Mouse (Mus musculus) NIH3T3 (cell line): ENCODE data around the gene BC016579.

Source experiments
- DNase-seq: peaks from one replicate; pipeline ENCODE4 v3.0.0-alpha.2; 2012; ENCODE audit warnings: low read depth

Gene BC016579

GRCm38 (mm10) chr16:45653934-45654332 is at the start of gene BC016579:
BC016579 (minus strand) TSS chr16:45654068.
- no peak for DNase-seq

- DNase-seq = no peak
Measured at GRCm38 (mm10) chr16:45699301-45699700, 45.4 kb upstream of the BC016579 start.

DNA sequence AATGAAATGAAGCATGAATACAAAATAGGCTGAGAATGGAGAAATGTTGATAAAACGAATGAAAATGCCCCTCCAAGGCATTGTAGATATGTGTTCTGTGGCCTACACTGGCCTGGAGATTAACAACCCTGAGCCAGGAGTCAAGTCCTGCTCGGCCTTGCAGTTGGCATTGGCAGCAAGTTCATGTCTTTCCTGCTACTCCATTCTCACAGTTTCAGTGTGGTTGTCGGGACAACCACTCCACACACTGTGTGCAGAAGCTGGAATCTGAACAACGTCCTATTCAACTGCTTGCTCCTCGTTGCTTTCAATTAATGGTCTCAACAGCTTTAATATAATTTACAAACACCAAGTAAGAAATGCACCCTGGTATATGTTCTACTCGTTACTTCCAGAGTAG is 44.1 kb upstream of the BC016579 start:
- DNase-seq = no peak

DNA sequence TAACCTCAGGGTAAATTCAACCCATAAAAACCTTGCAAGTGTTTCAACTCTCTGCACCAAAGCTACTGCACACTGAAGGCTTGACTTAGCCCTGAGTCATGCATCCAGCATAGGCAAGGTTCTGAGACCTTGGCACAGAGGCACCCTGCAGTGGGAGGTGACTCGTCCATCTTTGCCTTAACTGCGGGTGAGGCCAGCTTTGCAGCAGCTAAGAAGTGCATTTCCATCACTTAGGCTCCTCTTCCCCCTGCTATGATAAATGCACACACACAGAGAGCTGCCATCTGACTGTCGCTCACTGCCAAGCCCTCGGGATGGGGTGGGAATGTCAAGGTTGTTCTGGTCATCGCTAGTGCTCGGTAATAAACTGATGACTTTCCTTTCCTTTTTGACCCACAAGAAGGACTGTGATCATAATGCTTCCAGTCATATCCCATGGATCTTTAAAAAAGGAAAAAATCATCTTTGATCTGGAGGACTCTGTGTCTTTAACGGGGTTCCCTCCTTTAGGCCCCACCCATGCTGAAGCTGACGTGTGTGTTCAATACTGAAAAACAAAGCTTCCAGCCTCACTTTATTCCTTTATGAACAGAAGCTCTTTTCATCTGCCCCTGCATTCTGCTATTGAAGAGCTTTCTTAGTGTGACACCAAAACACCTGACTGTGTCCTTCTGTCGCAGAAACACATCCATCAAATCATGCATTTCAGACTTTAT is 41.7 kb upstream of the BC016579 start:
- no peak for DNase-seq

DNA sequence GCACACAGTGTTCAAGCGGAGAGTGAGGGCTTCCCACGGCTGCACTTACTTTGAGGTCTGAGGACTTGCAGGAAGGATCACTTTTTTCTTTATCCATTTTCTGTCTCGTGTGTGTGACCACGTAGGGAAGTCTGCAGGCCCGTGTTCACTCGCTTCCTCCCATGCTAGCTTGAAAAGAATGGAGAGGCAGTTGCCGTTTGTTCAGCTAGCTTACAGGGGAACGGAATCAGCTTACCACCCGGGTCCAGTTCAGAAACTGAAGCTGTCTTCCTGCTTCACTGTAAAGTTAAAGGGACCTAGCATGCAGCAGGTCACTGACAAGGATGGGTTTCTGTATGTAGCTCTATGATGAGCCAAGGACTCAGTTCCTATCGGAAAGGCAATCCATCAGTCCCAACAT is 39.7 kb upstream of the BC016579 start, which contains the start of gene Tmprss7:
Gene Tmprss7, minus strand, starts transcription at position 101 of the 400 bp plus-strand sequence.
- DNase-seq = no peak

GRCm38 (mm10) chr16:45692851-45693250 is 39.0 kb upstream of the BC016579 start:
- DNase-seq = no peak

- no peak for DNase-seq
Measured at GRCm38 (mm10) chr16:45690178-45690577, 36.3 kb upstream of the BC016579 start.

GRCm38 (mm10) chr16:45686833-45687232 is 33.0 kb upstream of the BC016579 start:
- DNase-seq = no peak

DNA sequence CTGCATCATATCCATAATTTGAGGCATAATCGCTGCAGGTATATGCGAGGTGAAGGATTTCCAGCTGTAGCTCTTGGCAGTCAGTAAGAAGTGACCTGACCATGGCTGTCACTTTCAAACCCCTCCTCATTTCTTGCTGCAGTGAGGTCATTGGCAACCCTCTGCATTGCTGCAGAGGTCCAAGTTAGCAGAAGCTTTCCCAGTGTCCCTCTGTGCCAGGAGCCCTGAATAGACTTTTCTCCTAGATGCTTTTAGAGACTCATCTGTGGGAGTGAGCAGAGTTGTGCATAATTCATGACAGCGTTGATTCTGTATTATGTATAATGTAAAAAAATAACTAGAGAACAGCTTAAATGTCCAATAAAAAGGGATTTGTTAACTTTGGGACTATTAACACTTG is 31.4 kb upstream of the BC016579 start:
- DNase-seq = no peak

- DNase-seq = peak; percentile 73
Measured at GRCm38 (mm10) chr16:45684815-45685214, 30.9 kb upstream of the BC016579 start.

DNA sequence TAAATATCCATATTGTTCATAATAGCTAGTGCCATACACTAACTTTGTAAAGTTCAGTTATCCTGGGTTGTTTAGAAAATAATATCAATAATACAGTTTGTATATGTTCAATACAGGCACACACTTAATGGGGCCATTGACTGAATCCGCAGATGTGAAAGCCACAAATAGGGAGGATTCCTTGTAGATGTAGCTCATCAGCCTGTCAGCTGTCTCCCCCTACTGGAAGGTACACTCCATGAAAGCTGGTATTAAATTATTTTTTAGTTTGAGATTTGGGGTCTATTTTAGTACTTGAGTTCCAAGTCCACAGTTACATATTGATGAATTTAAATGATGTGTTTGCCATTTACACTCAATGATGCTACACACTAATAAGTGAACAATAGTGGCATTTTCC is 22.6 kb upstream of the BC016579 start:
- peak; percentile 50 for DNase-seq

DNA sequence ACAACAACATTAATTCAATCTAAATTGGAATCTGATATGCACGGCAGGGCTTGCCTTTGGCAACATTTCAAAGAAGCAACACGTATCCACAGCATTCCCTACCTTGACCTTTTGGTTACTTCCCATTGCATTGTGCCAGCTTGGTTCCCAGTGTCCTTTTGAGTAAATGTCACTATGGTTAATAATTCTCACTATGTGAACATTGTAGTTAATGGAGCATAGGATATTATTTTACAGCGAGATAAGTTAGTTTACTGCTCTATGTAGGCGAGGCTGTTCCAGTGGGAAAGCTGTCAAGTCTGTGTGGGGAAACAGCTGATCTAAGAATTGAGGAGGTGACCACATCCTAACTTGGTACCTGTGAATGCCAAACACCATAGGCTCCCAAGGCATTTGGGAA is 16.1 kb upstream of the BC016579 start:
- DNase-seq = no peak

DNA sequence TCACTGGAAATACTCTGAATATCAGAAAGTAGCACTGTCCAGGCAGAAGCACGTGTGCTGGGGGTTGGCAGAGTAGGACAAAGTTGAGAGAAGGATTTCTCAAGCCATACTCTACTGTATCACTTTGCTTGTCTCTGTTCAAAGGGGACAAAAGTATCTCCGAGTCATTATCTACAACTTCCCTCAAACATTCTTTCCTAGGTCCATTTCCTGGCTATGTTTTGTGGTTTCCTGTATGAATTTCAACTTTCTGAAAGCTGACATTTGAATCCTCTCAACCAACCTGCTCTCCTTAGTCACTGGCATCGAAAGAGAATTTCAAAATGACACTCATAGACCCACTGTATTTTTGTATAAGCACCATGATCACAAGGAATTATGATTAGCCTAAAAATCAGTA is 14.3 kb upstream of the BC016579 start:
- no peak for DNase-seq

- no peak for DNase-seq
Measured at GRCm38 (mm10) chr16:45666136-45666535, 12.3 kb upstream of the BC016579 start.

DNA sequence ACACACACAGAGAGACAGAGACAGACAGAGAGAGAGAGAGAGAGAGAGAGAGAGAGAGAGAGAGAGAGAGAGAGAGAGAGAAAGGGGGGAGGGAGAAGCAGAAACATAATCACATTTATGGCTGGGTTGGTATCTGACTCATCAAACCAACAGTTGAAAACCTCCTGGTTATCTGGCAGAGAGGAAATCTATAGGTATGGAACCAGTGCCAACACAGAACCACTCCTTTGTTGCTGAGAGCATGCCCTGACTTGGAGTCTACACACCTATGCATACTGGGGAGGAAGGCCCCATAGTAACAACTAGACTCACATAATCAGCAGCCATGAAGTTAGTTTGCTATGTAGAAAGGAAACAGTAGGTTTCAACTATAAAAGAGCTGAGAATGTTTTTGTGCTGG is 8.5 kb upstream of the BC016579 start:
- no peak for DNase-seq

DNA sequence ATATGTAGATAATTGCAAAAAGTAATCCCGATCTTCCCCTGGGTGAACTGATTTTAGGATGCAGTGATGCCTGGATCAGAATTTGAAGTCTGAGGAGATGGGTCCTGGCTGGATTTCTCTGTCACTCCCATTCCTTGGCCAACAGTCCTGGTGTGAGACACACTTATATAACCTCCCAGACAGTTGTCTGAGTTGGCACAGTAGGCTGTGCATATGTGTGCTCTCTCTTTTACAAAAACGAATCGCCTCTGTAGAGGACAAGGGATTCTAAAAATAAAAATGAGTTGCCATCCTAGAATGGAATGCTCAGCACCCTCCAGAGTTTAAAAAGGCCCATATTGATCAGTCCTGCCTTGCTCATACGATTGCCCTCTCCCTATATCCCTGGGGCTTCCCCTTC is 5.7 kb upstream of the BC016579 start:
- no peak for DNase-seq

DNA sequence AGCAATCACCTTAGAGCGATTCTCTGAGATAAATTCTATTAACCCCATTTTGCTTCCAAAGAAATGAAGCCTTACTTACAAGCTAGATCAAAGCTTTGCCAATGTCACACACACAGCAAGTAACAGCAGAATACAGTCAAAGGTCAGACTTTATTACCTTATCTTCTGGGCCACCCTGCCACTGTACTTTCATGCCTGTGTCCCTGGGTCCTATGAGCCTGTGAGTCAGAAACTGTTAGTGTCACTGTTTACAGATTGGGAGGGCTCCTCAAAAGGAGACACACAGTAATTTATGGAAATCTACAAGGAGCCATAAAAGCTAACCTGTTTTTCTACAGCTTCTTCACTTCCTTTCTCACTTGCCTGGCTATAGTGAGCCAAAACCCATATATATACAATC is 4.4 kb upstream of the BC016579 start:
- DNase-seq = no peak

DNA sequence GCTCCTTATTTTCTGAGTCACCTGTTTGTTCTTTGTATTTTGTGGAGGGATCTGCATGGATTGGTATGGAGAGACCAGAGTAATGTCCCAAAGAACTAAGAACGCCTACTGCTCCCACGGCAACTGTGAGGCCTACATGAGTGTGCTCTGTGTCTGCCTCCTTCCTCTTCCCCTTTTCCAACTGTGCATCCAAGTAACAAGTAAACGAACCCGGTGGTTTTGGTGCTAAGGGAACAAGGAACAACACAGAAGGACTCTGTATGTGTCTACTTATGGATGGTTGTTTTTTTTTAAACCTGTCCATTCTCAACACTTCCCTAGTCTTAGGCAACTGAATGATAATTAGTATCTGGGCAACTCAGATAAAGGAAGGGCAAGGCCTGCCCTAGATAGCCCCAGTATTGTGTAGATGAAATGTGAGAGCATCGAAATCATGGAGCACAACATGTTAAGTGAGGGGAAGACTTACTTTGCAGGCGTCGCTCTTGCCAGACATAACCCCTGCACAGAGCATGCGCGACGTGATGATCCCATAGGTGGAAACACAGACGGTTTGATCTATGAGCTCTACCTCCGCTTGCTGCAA is 3.8 kb upstream of the BC016579 start:
- DNase-seq = no peak

DNA sequence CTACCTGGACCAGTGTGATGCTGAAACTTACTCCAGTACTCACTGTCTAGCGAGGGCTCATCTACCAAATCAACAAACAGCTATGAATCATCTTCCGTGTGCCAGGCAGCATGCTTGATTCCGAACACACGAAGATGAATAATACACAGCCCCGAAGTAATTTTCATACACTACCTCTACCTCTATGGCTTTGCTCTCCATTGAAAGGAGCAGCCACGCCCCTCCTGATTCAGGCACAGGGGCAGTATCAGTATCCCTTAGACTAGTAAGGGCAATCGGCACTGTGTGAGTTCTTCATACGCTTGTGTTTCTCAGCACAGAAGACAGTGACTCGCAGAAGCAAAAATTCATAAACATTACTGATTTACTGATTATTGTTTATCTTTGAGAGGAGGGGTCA is 597 bp upstream of the BC016579 start:
- no peak for DNase-seq

DNA sequence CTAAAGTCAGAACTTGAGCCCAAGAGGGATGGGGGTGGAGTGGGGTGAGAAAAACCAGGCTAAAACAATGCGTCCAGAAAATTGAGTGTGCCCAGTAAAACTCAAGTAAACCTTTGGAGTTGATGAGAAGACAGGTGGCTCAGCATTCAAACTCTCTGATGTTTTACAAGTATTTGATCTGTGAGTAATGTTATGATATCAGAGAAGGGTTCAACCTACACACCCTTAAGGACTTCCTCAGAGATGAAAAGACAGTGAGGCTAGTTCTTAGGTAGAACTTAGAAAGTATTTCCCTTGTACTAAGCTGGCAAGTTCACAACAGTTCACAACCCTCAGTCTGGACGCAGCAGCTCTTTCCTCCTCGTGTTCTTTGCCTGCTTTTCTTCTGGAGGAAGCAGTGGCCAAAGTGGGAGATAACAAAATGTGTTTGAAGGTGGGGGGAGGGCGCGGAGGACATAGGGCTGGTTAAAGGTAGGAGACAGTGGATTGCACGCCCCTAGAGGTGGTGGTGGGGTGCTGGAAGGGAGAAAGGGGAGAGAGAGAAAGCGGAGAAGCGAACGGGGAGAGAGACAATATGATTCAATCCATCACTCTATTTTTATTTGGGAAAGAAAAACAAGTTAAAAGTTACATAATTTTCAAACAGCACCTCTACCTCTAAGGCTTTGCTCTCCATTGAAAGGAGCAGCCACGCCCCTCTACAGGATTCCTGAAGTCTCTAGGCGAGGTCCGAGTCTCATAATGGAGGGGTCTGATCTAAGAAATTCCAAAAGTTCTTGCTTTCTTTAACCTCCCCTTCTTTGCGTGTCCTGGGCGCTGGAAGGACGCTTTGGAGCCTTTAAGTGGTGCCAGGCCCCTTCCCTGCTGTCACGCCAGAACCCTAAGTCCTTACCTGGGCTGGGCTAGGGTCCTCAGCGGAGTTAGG is 597 bp downstream of the BC016579 start:
- no peak for DNase-seq

DNA sequence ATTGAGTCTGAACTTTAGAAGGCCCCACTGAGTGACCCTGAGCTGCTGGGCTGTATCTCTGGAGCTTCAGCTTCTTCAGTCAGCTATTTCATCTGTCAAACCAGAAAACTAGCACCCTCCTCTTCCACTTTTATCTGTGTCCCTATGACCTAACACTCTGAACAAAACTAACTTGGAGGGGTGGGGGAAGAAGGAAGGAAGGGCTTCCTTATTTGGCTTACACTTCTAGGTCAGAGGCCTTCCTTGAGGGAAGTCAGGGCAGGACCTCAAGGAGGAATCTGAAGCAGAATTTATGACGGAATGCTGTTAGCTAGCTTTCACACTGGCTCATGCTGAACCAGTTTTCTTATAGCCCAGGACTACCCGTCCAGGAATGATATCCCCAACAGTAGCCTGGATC is 2.4 kb downstream of the BC016579 start:
- DNase-seq = no peak

- no peak for DNase-seq
Measured at GRCm38 (mm10) chr16:45644380-45644779, 9.5 kb downstream of the BC016579 start.

DNA sequence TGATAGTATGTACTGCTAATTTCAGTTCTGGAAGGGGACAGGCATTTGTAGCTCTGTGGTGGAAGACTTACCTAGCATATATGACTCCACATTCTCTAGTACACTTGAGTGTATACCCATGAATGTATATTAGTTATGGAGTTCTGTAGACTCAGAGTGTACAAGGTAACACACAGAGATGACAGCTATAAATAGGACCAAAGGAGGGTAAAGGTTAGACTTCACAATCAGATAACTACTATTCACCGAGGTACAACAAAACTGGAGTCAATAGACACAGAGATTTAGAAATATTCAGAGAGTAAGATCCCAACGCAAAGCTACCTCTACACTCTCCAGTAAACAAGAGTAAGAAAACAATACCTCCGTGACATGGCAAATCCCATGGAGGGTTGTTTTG is 9.9 kb downstream of the BC016579 start:
- no peak for DNase-seq
